Mouse (Mus musculus): ENCODE data around the gene Atcay. TPM values are rescaled to one million over a fixed set of nuclear protein-coding genes. Genes with fewer than 3 reads are reported as not detected.
"Not testable (repeated sequence)": the region's sequence is repeated elsewhere in the genome, so short reads cannot be mapped to it uniquely, and the experiment has no call there.

Gene Atcay
- polyA plus RNA-seq, 1 experiment from 2014 or later, result not detected

DNA sequence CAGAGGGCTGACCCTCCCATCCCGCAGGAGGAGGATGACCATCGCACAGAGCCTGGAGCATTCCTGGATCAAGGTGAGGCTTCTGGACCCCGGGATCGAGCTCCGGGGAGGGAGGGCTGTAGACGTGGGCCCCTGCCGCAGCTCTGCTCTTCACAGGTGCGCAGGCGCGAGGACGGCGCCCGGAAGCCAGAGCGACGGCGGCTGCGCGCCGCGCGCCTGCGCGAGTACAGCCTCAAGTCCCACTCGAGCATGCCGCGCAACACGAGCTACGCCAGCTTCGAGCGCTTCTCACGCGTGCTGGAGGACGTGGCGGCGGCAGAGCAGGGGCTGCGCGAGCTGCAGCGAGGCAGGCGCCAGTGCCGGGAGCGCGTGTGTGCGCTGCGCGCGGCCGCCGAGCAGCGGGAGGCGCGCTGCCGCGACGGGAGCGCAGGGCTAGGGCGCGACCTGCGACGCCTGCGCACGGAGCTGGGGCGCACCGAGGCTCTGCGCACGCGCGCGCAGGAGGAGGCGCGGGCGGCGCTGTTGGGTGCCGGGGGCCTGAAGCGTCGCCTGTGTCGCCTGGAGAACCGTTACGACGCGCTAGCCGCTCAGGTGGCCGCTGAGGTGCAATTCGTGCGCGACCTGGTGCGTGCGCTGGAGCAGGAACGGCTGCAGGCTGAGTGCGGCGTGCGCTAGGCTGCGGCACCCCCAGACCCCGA, 38.2 kb downstream of the Atcay start:
- DNase-seq (ENCODE audit: low spot score), result peak; percentile 82
- H3K27ac ChIP-seq, result peak overlapping the region; percentile 90
- peak overlapping the region; percentile 66 for H3K4me3 ChIP-seq
- peaks cover 32% of the 10 kb centered on the region for H3K4me1 ChIP-seq
- peaks cover 47% of the 10 kb centered on the region for H3K27me3 ChIP-seq (ENCODE audit: low read depth, poor library complexity, severe bottlenecking)
- under 1% methylated on average over 93 of the region's 93 CpGs for WGBS
- H3K36me3 ChIP-seq, result peaks cover 35% of the 10 kb centered on the region
- no peaks in the 10 kb centered on the region for H3K9me3 ChIP-seq (replicated peaks)

DNA sequence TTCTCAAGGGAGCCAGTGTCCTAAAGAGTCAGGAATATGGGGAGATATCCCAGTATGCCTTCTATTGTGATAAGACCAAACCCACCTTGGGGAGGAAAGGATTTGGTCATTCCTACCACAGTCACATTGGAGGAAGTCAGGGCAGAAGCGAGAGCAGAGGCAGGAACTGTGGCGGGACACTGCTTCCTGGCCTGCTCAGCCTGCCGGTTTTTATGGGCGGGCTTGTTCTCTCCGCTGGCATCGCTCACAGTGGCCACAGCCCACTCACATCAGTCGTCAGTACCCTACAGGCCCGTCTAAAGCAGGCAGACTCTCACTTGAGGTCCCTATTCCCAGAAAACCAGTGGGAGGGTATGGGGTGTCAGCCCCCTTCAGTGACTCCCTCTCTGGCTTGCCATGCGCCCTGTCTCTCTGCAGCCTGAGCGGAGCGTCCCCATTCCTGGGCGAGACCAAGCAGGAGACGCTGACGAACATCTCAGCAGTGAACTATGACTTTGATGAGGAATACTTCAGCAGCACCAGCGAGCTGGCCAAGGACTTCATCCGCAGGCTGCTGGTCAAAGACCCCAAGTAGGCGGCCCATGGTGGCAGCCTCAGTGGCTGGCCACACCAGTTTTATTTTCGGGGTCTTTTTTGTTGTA, 39.2 kb downstream of the Atcay start:
- WGBS, result 89% methylated on average over 18 of the region's 18 CpGs
- peaks cover 32% of the 10 kb centered on the region for H3K4me1 ChIP-seq

DNA sequence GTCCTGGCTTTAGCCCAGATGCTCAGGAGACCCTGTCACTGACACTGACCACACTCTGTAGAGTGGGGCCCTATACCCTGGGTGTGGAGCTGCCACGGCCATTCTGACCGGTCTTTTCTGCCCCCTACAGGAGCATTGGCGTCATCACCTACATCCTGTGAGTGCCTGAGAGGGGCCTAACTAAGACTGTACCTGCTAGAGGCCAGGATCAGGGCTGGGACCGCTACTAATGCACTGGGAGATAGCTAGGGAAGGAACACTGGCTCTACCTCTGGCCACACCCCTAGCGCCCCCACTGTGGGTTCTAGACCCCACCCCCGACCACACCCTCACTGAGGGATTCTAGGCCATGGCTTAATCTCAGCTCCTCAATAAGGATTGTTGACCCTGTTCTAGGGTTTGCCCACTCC, 39.7 kb downstream of the Atcay start:
- no peaks in the 10 kb centered on the region for H3K9me3 ChIP-seq (replicated peaks)
- no peak for DNase-seq (ENCODE audit: low spot score)
- no peak overlapping the region for H3K4me3 ChIP-seq
- peaks cover 32% of the 10 kb centered on the region for H3K27me3 ChIP-seq (ENCODE audit: low read depth, poor library complexity, severe bottlenecking)
- 80% methylated on average over 6 of the region's 6 CpGs for WGBS
- H3K27ac ChIP-seq, result peak overlapping the region; percentile 16; the same call in 1 of the 2 replicates
- peaks cover 32% of the 10 kb centered on the region for H3K4me1 ChIP-seq
- H3K36me3 ChIP-seq, result peaks cover 47% of the 10 kb centered on the region

More for the DNA sequence above, 39.2 kb downstream of the Atcay start:
- H3K36me3 ChIP-seq, result peaks cover 44% of the 10 kb centered on the region
- no peak for DNase-seq (ENCODE audit: low spot score)
- H3K27me3 ChIP-seq (ENCODE audit: low read depth, poor library complexity, severe bottlenecking), result peaks cover 37% of the 10 kb centered on the region
- peak overlapping the region; percentile 66 for H3K4me3 ChIP-seq
- no peaks in the 10 kb centered on the region for H3K9me3 ChIP-seq (replicated peaks)
- H3K27ac ChIP-seq, result peak overlapping the region; percentile 90; the same call in 1 of the 2 replicates

DNA sequence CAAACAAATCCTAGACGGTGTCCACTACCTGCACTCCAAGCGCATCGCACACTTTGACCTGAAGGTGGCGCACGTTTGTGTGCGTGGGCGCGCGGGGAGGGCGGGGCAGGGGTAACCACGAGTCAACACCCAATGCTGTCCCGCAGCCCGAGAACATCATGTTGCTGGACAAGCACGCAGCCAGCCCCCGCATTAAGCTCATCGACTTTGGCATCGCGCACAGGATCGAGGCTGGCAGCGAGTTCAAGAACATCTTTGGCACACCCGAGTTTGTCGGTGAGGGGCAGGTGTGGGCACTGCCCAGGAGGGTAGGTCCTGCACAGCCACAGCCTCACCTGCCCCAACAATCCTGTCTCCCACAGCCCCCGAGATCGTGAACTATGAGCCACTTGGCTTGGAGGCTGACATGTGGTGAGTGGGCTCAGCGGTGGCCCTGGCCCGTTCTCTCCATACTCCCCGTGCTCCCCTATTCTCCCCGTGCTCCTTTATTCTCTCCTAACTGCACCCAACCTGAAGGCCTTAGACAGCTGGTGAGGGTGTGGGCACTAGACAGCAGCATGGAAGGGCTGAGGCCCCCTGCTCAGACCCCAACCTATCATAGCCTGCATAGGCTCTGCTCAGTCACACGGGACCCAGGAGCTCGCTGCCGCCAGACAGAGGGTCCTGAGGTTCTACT, 40.3 kb downstream of the Atcay start:
- peaks cover 51% of the 10 kb centered on the region for H3K36me3 ChIP-seq
- WGBS, result 71% methylated on average over 31 of the region's 31 CpGs
- no peaks in the 10 kb centered on the region for H3K9me3 ChIP-seq (replicated peaks)
- H3K4me1 ChIP-seq, result peaks cover 32% of the 10 kb centered on the region
- H3K4me3 ChIP-seq, result no peak overlapping the region
- H3K27ac ChIP-seq, result no peak overlapping the region
- H3K27me3 ChIP-seq (ENCODE audit: low read depth, poor library complexity, severe bottlenecking), result peaks cover 26% of the 10 kb centered on the region
- peak; percentile 48 for DNase-seq (ENCODE audit: low spot score)

- 81% methylated on average over 26 of the region's 26 CpGs for WGBS
These were observed 40.8 kb downstream of the Atcay start for GRCm38 (mm10) chr10:81189821-81190220.

DNA sequence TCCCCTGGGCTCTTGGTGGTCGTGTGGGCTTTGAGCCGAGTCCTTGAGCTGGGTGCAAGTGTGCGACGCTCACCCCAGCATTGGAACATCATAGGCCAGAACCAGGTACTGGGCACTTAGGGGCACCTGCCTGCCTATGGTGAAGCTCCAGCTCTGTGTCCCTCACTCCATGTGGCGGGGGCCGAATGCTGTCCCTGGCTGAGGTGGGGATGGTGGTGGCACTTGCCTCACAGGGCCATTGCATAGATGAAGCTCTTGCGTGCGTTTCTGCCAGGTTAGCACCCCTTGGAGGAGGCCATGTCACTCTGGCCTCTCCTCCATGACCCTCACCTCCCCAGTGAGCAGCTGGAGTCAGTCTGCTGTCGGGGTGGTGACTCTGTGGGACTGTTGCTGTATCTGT, 43.5 kb downstream of the Atcay start:
- Histone ChIP-seq H3K27ac (no peak overlapping the region), H3K36me3 (peaks cover 73% of the 10 kb centered on the region), H3K4me1 (peaks cover 28% of the 10 kb centered on the region), H3K4me3 (0 out of 2 replicates have a peak overlapping the region, but pooled peaks have one; percentile 4), H3K27me3 (ENCODE audit: low read depth, poor library complexity, severe bottlenecking) (no peaks in the 10 kb centered on the region), H3K9me3 (replicated peaks) (no peaks in the 10 kb centered on the region)
- DNase-seq (ENCODE audit: low spot score), result no peak
- WGBS, result 91% methylated on average over 9 of the region's 9 CpGs

More at GRCm38 (mm10) chr10:81189821-81190220, 40.8 kb downstream of the Atcay start:
- no peaks in the 10 kb centered on the region for H3K9me3 ChIP-seq (replicated peaks)
- no peak for DNase-seq (ENCODE audit: low spot score)
- no peak overlapping the region for H3K27ac ChIP-seq
- H3K27me3 ChIP-seq (ENCODE audit: low read depth, poor library complexity, severe bottlenecking), result peaks cover 21% of the 10 kb centered on the region
- H3K4me1 ChIP-seq, result peaks cover 33% of the 10 kb centered on the region
- peaks cover 57% of the 10 kb centered on the region for H3K36me3 ChIP-seq
- no peak overlapping the region for H3K4me3 ChIP-seq

DNA sequence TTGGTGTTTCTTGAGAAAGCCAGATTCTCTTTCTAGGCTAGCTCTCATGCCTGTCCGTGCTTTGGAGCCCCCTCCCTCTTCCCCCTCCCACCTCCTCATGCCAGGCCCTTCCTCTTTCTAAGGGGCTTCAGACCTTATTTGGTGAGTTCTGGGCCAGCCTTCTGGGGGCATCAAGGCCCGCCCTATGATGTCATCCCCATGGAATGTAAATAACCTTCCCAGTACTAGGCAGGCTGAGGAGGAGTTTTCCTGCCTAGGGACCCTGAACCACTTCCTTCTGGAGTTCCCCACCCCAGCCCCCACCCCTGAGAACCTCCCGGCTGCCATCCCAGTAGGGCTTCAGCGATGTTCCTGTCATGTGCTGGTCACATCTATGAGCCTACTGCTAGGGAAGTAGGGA, 45.9 kb downstream of the Atcay start:
- no peak for DNase-seq (ENCODE audit: low spot score)
- H3K27me3 ChIP-seq (ENCODE audit: low read depth, poor library complexity, severe bottlenecking), result no peaks in the 10 kb centered on the region
- H3K36me3 ChIP-seq, result peaks cover 81% of the 10 kb centered on the region

GRCm38 (mm10) chr10:81183805-81184204, 46.8 kb downstream of the Atcay start, which contains the start of gene 4930442H23Rik:
TSS of gene 4930442H23Rik (minus strand) at chr10:81183849.
- no peaks in the 10 kb centered on the region for H3K9me3 ChIP-seq (replicated peaks)
- peak within 1 kb of the TSS; percentile 70 for H3K4me3 ChIP-seq
- peaks cover 38% of the 10 kb centered on the region for H3K4me1 ChIP-seq
- H3K27me3 ChIP-seq (ENCODE audit: low read depth, poor library complexity, severe bottlenecking), result no peaks in the 10 kb centered on the region
- 92% methylated on average over 5 of the region's 5 CpGs for WGBS
- DNase-seq (ENCODE audit: low spot score), result no peak
- peaks cover 84% of the 10 kb centered on the region for H3K36me3 ChIP-seq
- peak within 1 kb of the TSS; percentile 85 for H3K27ac ChIP-seq

More for the DNA sequence above, 45.9 kb downstream of the Atcay start:
- no peak overlapping the region for H3K27ac ChIP-seq
- 0 out of 2 replicates have a peak overlapping the region, but pooled peaks have one; percentile 1 for H3K4me3 ChIP-seq
- no peaks in the 10 kb centered on the region for H3K9me3 ChIP-seq (replicated peaks)
- peaks cover 36% of the 10 kb centered on the region for H3K4me1 ChIP-seq
- 52% methylated on average over 4 of the region's 4 CpGs for WGBS

GRCm38 (mm10) chr10:81182336-81183333, 48.0 kb downstream of the Atcay start, which contains the start of gene Dapk3:
TSS of gene Dapk3 (plus strand) at chr10:81183005.
- peak within 1 kb of the TSS; percentile 70 for H3K4me3 ChIP-seq
- DNase-seq (ENCODE audit: low spot score), result peak; percentile 97
- peaks cover 86% of the 10 kb centered on the region for H3K36me3 ChIP-seq
- peaks cover 46% of the 10 kb centered on the region for H3K4me1 ChIP-seq
- H3K27me3 ChIP-seq (ENCODE audit: low read depth, poor library complexity, severe bottlenecking), result no peaks in the 10 kb centered on the region
- H3K27ac ChIP-seq, result peak within 1 kb of the TSS; percentile 85
- 4% methylated on average over 53 of the region's 53 CpGs for WGBS
- H3K9me3 ChIP-seq (replicated peaks), result no peaks in the 10 kb centered on the region

DNA sequence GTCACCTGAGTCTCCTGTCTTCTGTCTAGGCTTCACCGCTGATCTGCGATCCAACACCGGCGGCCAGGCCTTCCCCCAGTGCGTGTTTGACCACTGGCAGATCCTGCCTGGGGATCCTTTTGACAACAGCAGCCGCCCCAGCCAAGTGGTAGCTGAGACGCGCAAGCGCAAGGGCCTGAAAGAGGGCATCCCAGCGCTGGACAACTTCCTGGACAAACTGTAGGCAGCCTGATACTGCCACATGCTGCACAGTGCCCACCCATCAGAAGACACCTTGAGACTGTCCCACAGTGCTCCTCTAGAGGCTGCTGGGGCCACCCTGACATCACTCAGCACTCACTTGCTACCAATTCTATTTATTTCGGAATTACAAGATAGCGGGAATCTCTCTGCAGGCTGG, 48.8 kb downstream of the Atcay start:
- not testable (repeated sequence) for H3K9me3 ChIP-seq (replicated peaks); H3K27me3 ChIP-seq (ENCODE audit: low read depth, poor library complexity, severe bottlenecking); H3K4me3 ChIP-seq; DNase-seq (ENCODE audit: low spot score); H3K27ac ChIP-seq
- peaks cover 49% of the 10 kb centered on the region for H3K4me1 ChIP-seq
- WGBS, result 84% methylated on average over 12 of the region's 12 CpGs
- peaks cover 86% of the 10 kb centered on the region for H3K36me3 ChIP-seq

- DNase-seq (ENCODE audit: low spot score), result no peak
- Histone ChIP-seq H3K4me3 (no peak overlapping the region), H3K9me3 (replicated peaks) (no peaks in the 10 kb centered on the region), H3K27ac (no peak overlapping the region), H3K4me1 (peaks cover 50% of the 10 kb centered on the region), H3K36me3 (peaks cover 82% of the 10 kb centered on the region), H3K27me3 (ENCODE audit: low read depth, poor library complexity, severe bottlenecking) (no peaks in the 10 kb centered on the region)
- 94% methylated on average over 13 of the region's 13 CpGs for WGBS
These were observed 49.7 kb downstream of the Atcay start for GRCm38 (mm10) chr10:81180946-81181345.

Data from limb, embryonic 10.5 days (tissue).